Mouse (Mus musculus): ENCODE measurements around the gene En2.

GRCm38 (mm10) chr5:28179237-28179790 is 13.8 kb downstream of the En2 start:
- no peak for TF ChIP-seq POLR2A (IDR thresholded peaks at IDR 0.05; ENCODE audit: low read depth, low read length)
- no peak for TF ChIP-seq CTCF (IDR thresholded peaks at IDR 0.05; ENCODE audit: borderline replicate concordance, insufficient read depth, low read length)
